Mouse (Mus musculus): ENCODE data around the gene Crb3. TPM values are rescaled to one million over a fixed set of nuclear protein-coding genes. Genes with fewer than 3 reads are reported as not detected.

The Crb3 gene
- 2.7 TPM for polyA plus RNA-seq (2017; shearing (Covaris generic))

GRCm38 (mm10) chr17:57058891-57059485 is at the start of gene Crb3:
Gene Crb3, plus strand, starts transcription at chr17:57059105.

GRCm38 (mm10) chr17:57011236-57012141 is 47.4 kb upstream of the Crb3 start, which contains the start of the genes Gtf2f1 and Gm17949:
Gene Gtf2f1, minus strand, starts transcription at chr17:57011288.
Gene Gm17949, plus strand, starts transcription at chr17:57011469.

GRCm38 (mm10) chr17:57030931-57031660 is 27.8 kb upstream of the Crb3 start, which contains the start of gene Khsrp:
Gene Khsrp, minus strand, starts transcription at chr17:57031522.

GRCm38 (mm10) chr17:57041554-57041953 is 17.4 kb upstream of the Crb3 start, which contains the start of gene Slc25a41:
Gene Slc25a41, minus strand, starts transcription at chr17:57041654.

GRCm38 (mm10) chr17:57059486-57059977 is 627 bp downstream of the Crb3 start, which contains the start of gene Slc25a23:
Gene Slc25a23, minus strand, starts transcription at chr17:57059863.

GRCm38 (mm10) chr17:57078336-57078735 is 19.4 kb downstream of the Crb3 start, which contains the start of gene Dennd1c:
Gene Dennd1c, minus strand, starts transcription at chr17:57078514.

GRCm38 (mm10) chr17:57087049-57087832 is 28.3 kb downstream of the Crb3 start, which contains the start of gene Tubb4a:
Gene Tubb4a, minus strand, starts transcription at chr17:57087782.

GRCm38 (mm10) chr17:57105181-57106034 is 46.5 kb downstream of the Crb3 start, which contains the start of gene Tnfsf9:
Gene Tnfsf9, plus strand, starts transcription at chr17:57105325.

Other genes with a start within 250 kb of the Crb3 start
- 1.0 TPM for gene Rfx2, start 228.1 kb upstream of the Crb3 start, polyA plus RNA-seq (2017; shearing (Covaris generic))
- gene Acsbg2, start 184.7 kb upstream of the Crb3 start, polyA plus RNA-seq (2017; shearing (Covaris generic)), result 0.10 TPM
- 0.43 TPM for gene 1700061G19Rik, start 183.6 kb upstream of the Crb3 start, polyA plus RNA-seq (2017; shearing (Covaris generic))
- 2.8 TPM for gene Mllt1, start 123.7 kb upstream of the Crb3 start, polyA plus RNA-seq (2017; shearing (Covaris generic))
- gene Acer1, start 77.0 kb upstream of the Crb3 start, polyA plus RNA-seq (2017; shearing (Covaris generic)), result not detected
- 93.4 TPM for gene Clpp, start 68.8 kb upstream of the Crb3 start, polyA plus RNA-seq (2017; shearing (Covaris generic))
- gene Alkbh7, start 61.8 kb upstream of the Crb3 start, polyA plus RNA-seq (2017; shearing (Covaris generic)), result 46.9 TPM
- not detected for gene Pspn, start 59.1 kb upstream of the Crb3 start, polyA plus RNA-seq (2017; shearing (Covaris generic))
- 98.1 TPM for gene Gtf2f1, start 47.8 kb upstream of the Crb3 start, polyA plus RNA-seq (2017; shearing (Covaris generic))
- gene Gm17949, start 47.6 kb upstream of the Crb3 start, polyA plus RNA-seq (2017; shearing (Covaris generic)), result 0.84 TPM
- 9.0 TPM for gene Khsrp, start 27.6 kb upstream of the Crb3 start, polyA plus RNA-seq (2017; shearing (Covaris generic))
- not detected for gene Slc25a41, start 17.5 kb upstream of the Crb3 start, polyA plus RNA-seq (2017; shearing (Covaris generic))
- 3.3 TPM for gene Slc25a23, start 758 bp downstream of the Crb3 start, polyA plus RNA-seq (2017; shearing (Covaris generic))
- 310 TPM for gene Dennd1c, start 19.4 kb downstream of the Crb3 start, polyA plus RNA-seq (2017; shearing (Covaris generic))
- 3.3 TPM for gene Tubb4a, start 28.7 kb downstream of the Crb3 start, polyA plus RNA-seq (2017; shearing (Covaris generic))
- 10.4 TPM for gene Tnfsf9, start 46.2 kb downstream of the Crb3 start, polyA plus RNA-seq (2017; shearing (Covaris generic))
- gene Cd70, start 90.7 kb downstream of the Crb3 start, polyA plus RNA-seq (2017; shearing (Covaris generic)), result 0.88 TPM
- gene Tnfsf14, start 135.1 kb downstream of the Crb3 start, polyA plus RNA-seq (2017; shearing (Covaris generic)), result 13.4 TPM
- 3.5 TPM for gene C3, start 169.0 kb downstream of the Crb3 start, polyA plus RNA-seq (2017; shearing (Covaris generic))
- gene Gpr108, start 189.3 kb downstream of the Crb3 start, polyA plus RNA-seq (2017; shearing (Covaris generic)), result 96.4 TPM
- gene Trip10, start 190.3 kb downstream of the Crb3 start, polyA plus RNA-seq (2017; shearing (Covaris generic)), result 4.6 TPM
- gene Vav1, start 220.0 kb downstream of the Crb3 start, polyA plus RNA-seq (2017; shearing (Covaris generic)), result 243 TPM